Mouse (Mus musculus) kidney, embryonic 16.5 days (tissue): ENCODE measurements around the gene Rorc. TPM values are rescaled to one million over a fixed set of nuclear protein-coding genes. Genes with fewer than 3 reads are reported as not detected.

Source experiments
- ATAC-seq: fragments of 200-750 bp; cut with Nextera tagmentation; 2 replicates; pipeline ENCODE4 v1.8.0; 2017; ENCODE audit warnings: moderate TSS enrichment; ENCODE audit not compliant: low FRiP score, low TSS enrichment
- H3K27ac ChIP-seq: fragments of 300-500 bp; sonication (generic); 2 replicates; pipeline ENCODE4 v1.5.1; 2014; ENCODE audit warnings: low read length
- H3K27me3 ChIP-seq: fragments of 300-500 bp; sonication (generic); 2 replicates; pipeline ENCODE4 v1.6.1; 2014; ENCODE audit warnings: low read length, control low read depth, mixed read lengths; ENCODE audit not compliant: insufficient read depth
- H3K36me3 ChIP-seq: fragments of 300-500 bp; sonication (generic); 2 replicates; pipeline ENCODE4 v1.6.1; 2014; ENCODE audit warnings: low read length, control low read depth, mixed read lengths; ENCODE audit not compliant: insufficient read depth
- H3K4me1 ChIP-seq: fragments of 300-500 bp; sonication (generic); 2 replicates; pipeline ENCODE4 v1.6.1; 2014; ENCODE audit warnings: low read length, control low read depth, mixed read lengths; ENCODE audit not compliant: insufficient read depth
- H3K4me2 ChIP-seq: fragments of 300-500 bp; sonication (generic); replicated peaks from 2 replicates; pipeline ENCODE4 v1.6.1; 2014; ENCODE audit warnings: low read depth, low read length
- H3K4me3 ChIP-seq: fragments of 300-500 bp; sonication (generic); 2 replicates; pipeline ENCODE4 v1.5.1; 2014; ENCODE audit warnings: mild to moderate bottlenecking, low read length
- H3K9ac ChIP-seq: fragments of 300-500 bp; sonication (generic); replicated peaks from 2 replicates; pipeline ENCODE4 v1.6.1; 2014; ENCODE audit warnings: low read length
- H3K9me3 ChIP-seq: fragments of 300-500 bp; sonication (generic); 2 replicates; pipeline ENCODE4 v1.6.1; 2016; ENCODE audit warnings: low read length, control low read depth
- WGBS: fragments of 180-500 bp; shearing (Covaris S2); extraction: QIAGEN DNeasy Blood & Tissue Kit; methylation state at CpG from one replicate; pipeline ENCODE4 v1.1.7; 2014; 5-methylcytosine and 5-hydroxymethylcytosine counted together
- polyA plus RNA-seq: library from polyadenylated mRNA; unstranded; fragments of >200 nt; fragmentation: Nextera tagmentation; extraction: Ambion mirVana; gene quantifications from 2 replicates; pipeline ENCODE4 v1.2.1, GENCODE M21; 2015

Rorc gene
- polyA plus RNA-seq, 1 experiment from 2014 or later: 14.9 TPM

GRCm38 (mm10) chr3:94399663-94400310, 27.2 kb downstream of the Rorc start:
- Histone ChIP-seq H3K4me2 (no peak overlapping the region; the same call in 1 of the 2 replicates), H3K9ac (no peak overlapping the region), H3K36me3 (no peaks in the 10 kb centered on the region), H3K9me3 (no peaks in the 10 kb centered on the region), H3K4me3 (no peak overlapping the region), H3K4me1 (peaks cover 9% of the 10 kb centered on the region; the same call in 1 of the 2 replicates), H3K27me3 (peaks cover 33% of the 10 kb centered on the region), H3K27ac (no peak overlapping the region)
- WGBS: 48% methylated on average over 5 of the region's 5 CpGs
- ATAC-seq: no peak

DNA sequence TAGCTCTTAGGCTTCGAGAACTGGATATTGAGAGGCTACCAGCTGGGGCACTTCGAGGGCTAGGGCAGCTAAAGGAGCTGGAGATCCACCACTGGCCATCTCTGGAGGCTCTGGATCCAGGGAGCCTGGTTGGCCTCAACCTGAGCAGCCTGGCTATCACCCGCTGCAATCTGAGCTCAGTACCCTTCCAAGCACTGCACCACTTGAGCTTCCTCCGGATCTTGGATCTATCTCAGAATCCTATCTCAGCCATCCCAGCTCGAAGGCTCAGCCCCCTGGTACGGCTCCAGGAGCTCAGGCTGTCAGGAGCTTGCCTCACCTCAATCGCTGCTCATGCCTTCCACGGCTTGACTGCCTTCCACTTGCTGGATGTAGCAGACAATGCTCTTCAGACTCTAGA, 29.9 kb downstream of the Rorc start:
- no peaks in the 10 kb centered on the region for H3K36me3 ChIP-seq
- no peaks in the 10 kb centered on the region for H3K9me3 ChIP-seq
- no peak overlapping the region for H3K4me3 ChIP-seq
- H3K27ac ChIP-seq: no peak overlapping the region
- H3K27me3 ChIP-seq: peaks cover 26% of the 10 kb centered on the region
- H3K4me2 ChIP-seq: no peak overlapping the region
- WGBS: 59% methylated on average over 8 of the region's 8 CpGs
- H3K9ac ChIP-seq: no peak overlapping the region
- H3K4me1 ChIP-seq: peaks cover 10% of the 10 kb centered on the region; the same call in 1 of the 2 replicates
- ATAC-seq: no peak

GRCm38 (mm10) chr3:94404366-94405054, 31.9 kb downstream of the Rorc start:
- WGBS: 25% methylated on average over 7 of the region's 7 CpGs
- H3K4me3 ChIP-seq: no peak overlapping the region
- 0 out of 2 replicates have a peak, but pooled peaks have one; percentile 27 for ATAC-seq
- H3K27me3 ChIP-seq: peaks cover 18% of the 10 kb centered on the region
- no peaks in the 10 kb centered on the region for H3K36me3 ChIP-seq
- H3K4me1 ChIP-seq: peaks cover 10% of the 10 kb centered on the region; the same call in 1 of the 2 replicates
- no peaks in the 10 kb centered on the region for H3K9me3 ChIP-seq
- H3K9ac ChIP-seq: no peak overlapping the region
- no peak overlapping the region for H3K27ac ChIP-seq
- H3K4me2 ChIP-seq: no peak overlapping the region

- Histone ChIP-seq H3K9ac (no peak overlapping the region), H3K36me3 (no peaks in the 10 kb centered on the region), H3K4me2 (no peak overlapping the region), H3K27me3 (peaks cover 9% of the 10 kb centered on the region; the same call in 1 of the 2 replicates), H3K27ac (no peak overlapping the region), H3K9me3 (no peaks in the 10 kb centered on the region), H3K4me3 (no peak overlapping the region), H3K4me1 (peaks cover 10% of the 10 kb centered on the region; the same call in 1 of the 2 replicates)
- ATAC-seq: no peak; the same call in 1 of the 2 replicates
- 53% methylated on average over 4 of the region's 4 CpGs for whole genome bisulfite sequencing
These were observed 33.0 kb downstream of the Rorc start for GRCm38 (mm10) chr3:94405561-94405960.

DNA sequence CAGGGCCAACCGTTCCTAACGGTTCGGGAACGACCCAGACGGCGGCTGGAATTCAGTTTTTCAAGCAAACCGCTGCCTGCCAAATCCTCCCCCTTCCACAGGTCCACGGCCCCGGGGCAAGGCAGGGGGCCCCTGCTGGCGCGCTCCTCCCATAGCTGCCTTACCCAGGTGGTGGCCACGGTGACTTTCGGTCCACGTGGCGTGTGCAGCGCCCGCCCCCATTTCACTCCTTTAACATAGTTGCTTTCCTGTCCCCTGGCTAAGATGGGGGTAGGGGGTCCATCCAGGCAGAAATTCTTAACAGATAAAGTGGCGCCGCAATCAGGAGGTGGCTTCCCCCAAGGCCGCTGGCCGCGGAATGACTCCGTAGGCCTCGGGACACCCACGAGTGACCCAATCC, 39.9 kb downstream of the Rorc start:
- no peak overlapping the region for H3K27ac ChIP-seq
- H3K36me3 ChIP-seq: no peaks in the 10 kb centered on the region
- 9% methylated on average over 25 of the region's 25 CpGs for WGBS
- peak overlapping the region; percentile 46 for H3K9ac ChIP-seq
- peak overlapping the region; percentile 52 for H3K4me3 ChIP-seq
- H3K4me1 ChIP-seq: peaks cover 10% of the 10 kb centered on the region; the same call in 1 of the 2 replicates
- peak overlapping the region; percentile 77 for H3K4me2 ChIP-seq
- H3K9me3 ChIP-seq: no peaks in the 10 kb centered on the region
- 0 out of 2 replicates have a peak, but pooled peaks cover 2% of the 10 kb centered on the region for H3K27me3 ChIP-seq
- peak; percentile 55; the same call in 1 of the 2 replicates for ATAC-seq

GRCm38 (mm10) chr3:94413031-94413679, 40.6 kb downstream of the Rorc start, which contains the start of gene Tdrkh:
Gene Tdrkh (plus strand): TSS chr3:94413273.
- Histone ChIP-seq H3K9me3 (no peaks in the 10 kb centered on the region), H3K4me3 (peak within 1 kb of the TSS; percentile 52), H3K4me2 (peak within 1 kb of the TSS; percentile 77), H3K27ac (no peak within 1 kb of the TSS), H3K4me1 (peaks cover 10% of the 10 kb centered on the region; the same call in 1 of the 2 replicates), H3K9ac (peak within 1 kb of the TSS; percentile 53), H3K36me3 (no peaks in the 10 kb centered on the region), H3K27me3 (0 out of 2 replicates have a peak, but pooled peaks cover 2% of the 10 kb centered on the region)
- ATAC-seq: peak; percentile 100
- WGBS: 8% methylated on average over 51 of the region's 52 CpGs

DNA sequence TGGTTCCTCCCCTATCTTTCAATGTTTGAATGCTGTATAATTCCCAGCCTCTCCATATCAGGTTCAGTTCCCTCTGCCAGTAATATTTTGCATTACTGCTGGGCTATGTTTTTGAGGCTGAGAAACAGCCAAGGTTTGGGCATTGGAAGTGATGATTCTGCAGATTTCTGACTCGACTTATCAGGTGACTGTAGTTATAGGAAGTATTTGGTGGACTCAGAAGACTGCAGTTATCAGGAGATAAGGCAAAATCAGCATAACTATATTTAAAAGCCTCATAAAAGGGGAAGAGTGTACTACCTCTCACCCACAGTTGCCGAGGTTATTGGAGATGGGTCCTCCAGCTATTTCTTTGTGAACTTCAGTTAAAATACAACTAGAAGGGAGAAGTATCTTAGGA, 58.4 kb downstream of the Rorc start:
- WGBS: 75% methylated on average over 2 of the region's 2 CpGs
- H3K36me3 ChIP-seq: no peaks in the 10 kb centered on the region
- H3K27me3 ChIP-seq: no peaks in the 10 kb centered on the region
- H3K4me2 ChIP-seq: no peak overlapping the region
- no peak overlapping the region for H3K4me3 ChIP-seq
- no peak overlapping the region for H3K27ac ChIP-seq
- no peaks in the 10 kb centered on the region for H3K9me3 ChIP-seq
- no peak overlapping the region for H3K9ac ChIP-seq
- no peak for ATAC-seq
- no peaks in the 10 kb centered on the region for H3K4me1 ChIP-seq

GRCm38 (mm10) chr3:94434305-94434704, 61.7 kb downstream of the Rorc start:
- WGBS: 67% methylated on average over 2 of the region's 2 CpGs

DNA sequence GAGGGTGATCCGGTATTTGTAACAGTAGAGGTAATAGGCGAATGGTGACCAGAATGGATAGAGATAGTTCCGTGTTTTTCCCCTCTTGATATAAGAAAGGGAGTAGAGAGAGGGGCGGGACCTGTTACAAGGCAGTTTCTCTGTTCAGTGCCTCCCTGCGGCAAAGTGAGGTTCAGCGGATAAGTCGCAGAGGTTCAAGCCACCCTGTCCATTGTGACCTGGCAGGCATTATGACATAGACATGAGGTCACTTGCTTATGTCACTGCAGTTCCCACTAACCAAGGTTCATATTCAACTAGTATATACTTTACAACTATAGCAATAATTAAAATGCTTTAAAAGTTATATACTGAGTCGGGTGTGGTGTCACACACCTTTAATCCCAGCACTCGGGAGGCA, 63.8 kb downstream of the Rorc start:
- Histone ChIP-seq H3K27me3 (peaks cover 2% of the 10 kb centered on the region; the same call in 1 of the 2 replicates), H3K9ac (no peak overlapping the region), H3K4me2 (no peak overlapping the region), H3K36me3 (no peaks in the 10 kb centered on the region), H3K4me3 (no peak overlapping the region), H3K27ac (no peak overlapping the region), H3K4me1 (no peaks in the 10 kb centered on the region), H3K9me3 (no peaks in the 10 kb centered on the region)
- no peak for ATAC-seq
- 78% methylated on average over 9 of the region's 9 CpGs for WGBS

More at GRCm38 (mm10) chr3:94434305-94434704, 61.7 kb downstream of the Rorc start:
- no peaks in the 10 kb centered on the region for H3K36me3 ChIP-seq
- no peak overlapping the region for H3K9ac ChIP-seq
- no peak overlapping the region for H3K27ac ChIP-seq
- H3K4me1 ChIP-seq: no peaks in the 10 kb centered on the region
- no peak overlapping the region for H3K4me2 ChIP-seq
- H3K4me3 ChIP-seq: no peak overlapping the region
- H3K27me3 ChIP-seq: no peaks in the 10 kb centered on the region
- no peaks in the 10 kb centered on the region for H3K9me3 ChIP-seq
- ATAC-seq: no peak
